Mouse (Mus musculus): ENCODE data around the gene Col8a2.

Gene Col8a2

GRCm38 (mm10) chr4:126260520-126261201 is 25.9 kb upstream of the Col8a2 start:
- peak; percentile 60 for DNase-seq (ENCODE audit: low read depth, low spot score)

DNA sequence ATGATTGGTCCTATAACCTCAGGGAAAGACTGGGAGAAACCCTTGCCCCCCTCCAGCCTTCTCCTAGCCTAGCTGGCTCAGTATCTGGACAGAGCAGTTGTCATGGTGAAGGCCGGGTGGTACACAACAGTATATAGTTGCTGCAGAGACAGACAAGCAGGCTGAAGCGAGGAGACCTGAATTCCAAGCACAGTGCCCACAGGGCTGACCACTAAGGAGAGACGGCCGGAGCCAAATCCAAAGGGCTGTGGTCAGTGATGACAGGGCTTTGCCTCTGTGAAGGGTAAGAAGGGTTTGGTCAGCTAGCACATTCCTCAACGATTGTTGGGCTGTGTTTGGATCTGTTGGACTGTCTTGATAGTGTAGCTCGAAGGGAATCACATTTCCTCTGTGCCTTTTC is 25.3 kb upstream of the Col8a2 start:
- DNase-seq (ENCODE audit: low read depth, low spot score) = no peak

DNA sequence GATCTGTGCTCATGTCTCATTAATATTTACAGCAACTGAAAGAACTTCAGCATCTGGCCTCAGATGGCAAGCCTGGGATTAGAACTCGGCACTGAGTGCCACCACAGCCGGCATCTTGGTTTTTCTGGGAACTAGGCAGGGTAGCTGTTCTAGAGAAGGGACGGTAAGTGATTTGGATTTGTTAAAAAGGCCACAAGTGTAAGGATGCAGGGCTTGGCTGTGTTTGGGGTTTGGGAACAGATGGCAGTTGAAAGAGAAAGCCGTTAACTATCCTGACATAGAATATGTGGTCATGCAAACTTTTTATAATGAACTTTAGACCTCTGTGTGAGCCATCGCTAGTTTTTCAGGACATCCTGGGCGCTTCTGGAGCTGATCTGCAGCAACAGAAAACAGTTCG is 24.9 kb upstream of the Col8a2 start:
- no peak for DNase-seq (ENCODE audit: low read depth, low spot score)

DNA sequence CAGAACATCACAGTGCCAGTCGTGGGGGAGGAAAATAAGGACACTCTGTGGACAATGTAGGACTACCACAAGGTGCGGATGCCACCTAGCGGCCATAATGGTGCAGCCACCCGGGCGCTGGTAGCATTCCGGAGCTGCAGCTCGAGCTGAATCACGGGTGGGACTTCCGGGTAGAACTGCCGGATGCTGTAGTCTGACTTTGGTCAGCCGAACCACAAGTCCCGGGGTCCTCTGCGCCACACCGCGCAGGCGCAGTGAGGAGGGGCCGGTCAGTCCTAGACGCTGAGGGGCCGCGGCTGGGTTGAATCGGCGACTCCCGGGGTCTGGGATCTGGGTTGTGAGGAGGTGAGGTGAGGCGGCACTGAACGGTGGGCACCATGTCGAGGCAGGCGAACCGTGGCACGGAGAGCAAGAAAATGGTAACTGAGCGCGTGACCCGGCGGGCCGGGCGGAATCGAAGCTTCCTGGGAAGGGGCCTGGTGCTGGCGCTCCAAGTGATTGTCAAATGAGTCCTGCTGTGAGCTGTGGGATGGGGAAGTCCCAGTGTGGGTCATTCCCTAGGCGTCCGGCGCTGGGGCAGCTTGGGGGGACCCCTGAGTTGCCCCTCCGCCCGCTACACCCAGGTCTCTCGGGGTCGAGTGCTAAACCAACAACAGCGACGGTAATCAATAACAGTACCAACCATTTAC is 24.3 kb upstream of the Col8a2 start, which contains the start of gene Trappc3:
Gene Trappc3, plus strand, starts transcription at position 207 of the 689 bp plus-strand sequence.
- DNase-seq (ENCODE audit: low read depth, low spot score) = peak; percentile 98

DNA sequence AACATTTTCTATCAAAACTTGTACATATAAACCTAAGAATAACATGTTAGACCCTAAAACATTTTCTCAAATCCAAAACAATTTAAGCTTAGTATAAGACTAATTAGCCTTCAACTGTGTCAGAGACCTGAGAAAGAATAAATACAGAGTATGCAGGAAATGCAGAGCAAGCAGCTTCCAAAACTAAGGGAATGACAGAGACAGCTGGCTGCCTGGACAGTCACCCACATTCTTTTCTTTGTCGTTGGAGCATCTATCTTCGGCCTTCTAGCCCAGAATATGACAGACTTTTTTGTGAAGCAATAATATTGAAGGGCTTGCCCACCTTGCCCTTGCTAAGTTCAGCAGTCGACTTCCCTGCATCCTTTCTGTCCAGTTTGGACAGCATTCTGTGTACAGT is 17.3 kb upstream of the Col8a2 start:
- no peak for DNase-seq (ENCODE audit: low read depth, low spot score)

GRCm38 (mm10) chr4:126273753-126274152 is 12.8 kb upstream of the Col8a2 start:
- DNase-seq (ENCODE audit: low read depth, low spot score) = no peak

DNA sequence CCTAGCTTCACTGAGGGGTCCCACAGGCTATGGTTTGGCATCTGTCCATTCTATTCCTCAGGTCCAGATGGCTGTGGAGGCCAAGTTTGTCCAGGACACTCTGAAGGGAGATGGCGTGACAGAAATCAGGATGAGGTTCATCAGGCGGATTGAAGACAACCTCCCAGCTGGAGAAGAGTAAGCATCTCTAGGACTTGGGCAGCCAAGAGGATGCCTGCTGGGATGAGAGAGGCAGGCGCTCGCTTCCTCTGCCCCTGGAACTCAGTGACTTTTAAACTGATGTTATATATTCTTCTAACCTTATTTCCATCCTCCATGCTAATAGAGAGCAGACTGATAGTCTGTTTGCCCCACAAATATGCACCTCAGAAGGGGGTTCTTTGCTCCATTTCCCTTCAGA is 11.5 kb upstream of the Col8a2 start:
- DNase-seq (ENCODE audit: low read depth, low spot score) = no peak

DNA sequence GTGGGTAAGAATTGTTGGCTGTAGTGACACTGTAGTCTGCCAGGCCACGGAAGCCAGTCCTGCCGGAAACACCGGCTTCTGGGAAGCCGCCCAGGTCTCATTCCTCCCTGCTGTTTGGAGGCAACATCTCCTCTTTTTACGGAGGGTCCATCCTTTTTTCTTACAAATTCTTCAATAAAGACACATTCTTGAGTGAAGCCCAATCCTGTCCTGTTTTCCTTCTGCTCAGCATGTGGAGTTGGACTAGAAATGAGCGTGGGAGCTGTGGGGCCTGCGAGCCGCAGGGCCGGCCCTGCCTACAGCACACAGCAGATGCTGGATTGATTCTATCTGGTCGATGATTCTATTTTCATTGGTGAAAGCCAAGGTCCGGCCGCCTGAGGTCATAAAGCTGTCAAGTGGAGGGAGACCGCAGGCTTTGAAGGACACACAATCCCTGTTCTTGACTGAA is 10.9 kb upstream of the Col8a2 start:
- no peak for DNase-seq (ENCODE audit: low read depth, low spot score)

DNA sequence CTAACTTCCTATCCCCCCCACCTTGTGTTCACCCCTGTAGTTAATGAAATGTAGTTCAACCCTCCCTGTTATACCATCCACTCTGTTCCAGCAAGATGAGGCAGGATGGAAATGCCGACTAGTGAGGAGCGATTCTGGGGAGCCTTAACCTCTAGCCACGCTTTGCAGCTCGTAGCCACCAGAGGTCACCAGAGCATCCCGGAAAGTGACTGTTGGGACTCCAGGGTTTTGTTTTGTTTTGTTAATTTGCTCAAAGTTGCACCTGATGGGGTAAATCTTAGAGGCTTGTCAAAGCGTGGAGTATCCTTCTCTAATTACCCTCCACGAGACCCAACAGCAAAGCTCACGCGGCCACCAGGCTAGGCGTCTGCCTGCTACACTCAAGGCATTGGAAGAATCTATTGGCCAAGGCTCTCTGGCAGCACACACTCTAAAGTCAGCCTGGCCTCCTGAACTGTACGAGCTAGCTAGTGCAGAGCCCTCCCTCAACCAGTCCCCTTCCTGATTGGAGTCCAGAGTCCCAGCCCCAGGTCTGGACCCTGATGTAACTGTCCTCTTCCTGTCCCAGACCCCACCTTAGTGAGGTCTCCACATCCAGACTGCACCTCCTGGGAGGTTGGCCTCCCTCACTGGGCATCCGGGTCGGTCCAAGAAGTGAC is 8.6 kb upstream of the Col8a2 start:
- peak; percentile 79 for DNase-seq (ENCODE audit: low read depth, low spot score)

GRCm38 (mm10) chr4:126278565-126278915 is 8.1 kb upstream of the Col8a2 start:
- DNase-seq (ENCODE audit: low read depth, low spot score) = no peak

DNA sequence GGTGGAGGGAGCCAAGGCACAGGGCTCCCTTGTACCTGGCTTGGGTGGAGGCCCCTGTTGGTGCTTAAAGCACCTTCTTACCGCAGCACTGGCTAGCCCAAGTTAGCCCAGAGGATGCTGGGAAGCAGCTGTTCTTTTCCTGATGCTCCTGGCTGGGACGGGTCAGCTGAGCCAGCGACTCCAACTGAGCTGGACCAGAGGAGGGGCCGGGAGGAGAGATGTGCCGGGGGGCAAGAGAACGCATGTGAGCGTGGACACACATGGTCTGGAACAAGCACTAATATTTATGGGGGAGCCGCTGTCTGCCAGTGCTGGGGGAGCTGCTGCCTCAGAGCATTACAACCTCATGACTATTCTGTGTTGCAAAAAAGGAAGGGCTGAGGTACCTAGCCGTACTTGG is 7.6 kb upstream of the Col8a2 start:
- no peak for DNase-seq (ENCODE audit: low read depth, low spot score)

DNA sequence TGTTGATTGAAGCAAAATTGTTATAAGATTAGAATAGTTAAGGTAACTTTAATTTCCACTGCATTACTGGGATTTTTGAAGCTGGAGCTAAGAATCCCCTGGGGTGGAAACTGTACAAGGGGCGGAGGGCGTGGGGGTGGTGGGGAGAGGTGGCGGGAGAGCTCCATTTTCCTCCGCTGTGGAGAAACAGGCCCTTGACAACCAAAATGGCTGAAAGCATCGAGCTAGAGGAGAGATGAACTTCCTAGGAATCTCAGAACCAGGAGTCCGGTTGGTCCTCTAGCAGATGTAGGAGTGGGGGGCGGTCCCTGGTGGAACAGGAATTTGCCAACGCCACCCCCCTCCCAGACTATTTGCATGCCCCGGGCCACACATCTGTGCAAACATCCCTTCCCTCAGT is 4.9 kb upstream of the Col8a2 start:
- no peak for DNase-seq (ENCODE audit: low read depth, low spot score)

DNA sequence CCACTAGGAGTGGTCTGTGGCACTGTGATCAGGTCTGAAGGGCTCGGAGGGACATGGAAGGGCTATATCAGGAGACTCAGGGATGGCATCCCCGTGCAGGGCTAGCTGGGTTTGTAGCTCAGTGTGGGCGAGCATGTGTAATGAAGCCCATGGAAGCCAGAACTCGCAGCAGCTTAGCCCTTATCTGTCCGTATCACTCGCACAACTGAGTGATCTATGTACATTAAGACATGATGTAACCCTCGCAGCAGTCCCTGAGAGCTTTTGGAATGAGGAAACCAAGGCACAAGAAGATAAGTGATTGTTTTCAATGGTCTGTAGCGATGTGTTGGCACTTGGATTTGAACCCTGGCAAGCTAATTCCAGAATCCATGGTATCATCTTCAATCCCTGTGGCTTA is 3.0 kb upstream of the Col8a2 start:
- no peak for DNase-seq (ENCODE audit: low read depth, low spot score)

DNA sequence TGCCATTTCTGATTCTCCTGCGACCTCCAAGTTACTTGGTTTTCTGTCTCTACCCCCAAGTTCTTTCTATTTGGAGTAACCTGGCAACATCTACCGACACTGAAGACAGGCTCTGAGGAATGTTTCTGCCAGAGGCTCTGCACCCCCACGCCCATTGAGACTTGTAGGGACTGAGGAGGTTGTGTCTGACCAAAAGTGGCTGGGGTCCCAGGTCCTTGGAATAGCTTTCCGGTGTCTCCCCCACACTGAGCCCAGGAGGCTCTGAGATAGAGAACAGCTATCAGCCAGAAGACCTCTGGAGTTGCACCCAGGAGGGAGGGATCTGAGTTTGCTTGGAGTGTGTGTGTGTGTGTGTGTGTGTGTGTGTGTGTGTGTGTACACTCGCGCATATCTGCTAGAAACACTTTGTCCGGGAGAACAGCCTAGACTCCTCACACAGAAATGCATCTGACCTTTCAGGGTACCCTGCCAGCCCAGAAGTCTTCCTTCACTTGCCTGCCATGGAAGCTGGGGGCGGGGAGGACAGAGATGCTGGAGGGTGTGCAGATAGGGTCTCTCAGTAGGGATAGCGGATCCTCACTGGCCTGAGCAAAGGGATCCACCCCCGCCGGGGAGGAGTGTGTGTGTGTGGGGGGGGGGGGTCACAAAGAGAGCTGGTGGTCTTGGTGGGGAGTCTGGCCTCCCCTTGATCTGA is 856 bp downstream of the Col8a2 start:
- DNase-seq (ENCODE audit: low read depth, low spot score) = no peak

- DNase-seq (ENCODE audit: low read depth, low spot score) = no peak
These were observed 1.6 kb downstream of the Col8a2 start for GRCm38 (mm10) chr4:126288085-126288666.

DNA sequence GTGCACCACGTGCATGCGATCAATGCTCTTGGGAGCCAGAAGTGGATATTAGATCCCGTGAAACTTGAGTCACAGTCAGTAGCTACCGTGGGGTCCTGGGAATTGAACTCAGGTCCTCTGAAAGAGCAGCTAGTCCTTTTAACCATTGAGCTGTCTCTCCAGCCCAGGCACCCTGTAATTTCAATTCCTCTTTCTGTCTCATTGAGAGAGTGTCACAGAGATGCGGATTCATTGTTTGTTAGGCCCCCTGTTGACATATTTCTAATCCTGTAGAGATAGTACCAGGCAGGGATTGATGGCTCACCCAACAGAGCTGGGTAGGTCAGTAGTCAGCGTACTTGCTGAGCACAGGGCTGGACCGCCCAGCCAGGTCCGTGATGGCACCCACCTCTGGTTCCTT is 3.7 kb downstream of the Col8a2 start:
- DNase-seq (ENCODE audit: low read depth, low spot score) = no peak

DNA sequence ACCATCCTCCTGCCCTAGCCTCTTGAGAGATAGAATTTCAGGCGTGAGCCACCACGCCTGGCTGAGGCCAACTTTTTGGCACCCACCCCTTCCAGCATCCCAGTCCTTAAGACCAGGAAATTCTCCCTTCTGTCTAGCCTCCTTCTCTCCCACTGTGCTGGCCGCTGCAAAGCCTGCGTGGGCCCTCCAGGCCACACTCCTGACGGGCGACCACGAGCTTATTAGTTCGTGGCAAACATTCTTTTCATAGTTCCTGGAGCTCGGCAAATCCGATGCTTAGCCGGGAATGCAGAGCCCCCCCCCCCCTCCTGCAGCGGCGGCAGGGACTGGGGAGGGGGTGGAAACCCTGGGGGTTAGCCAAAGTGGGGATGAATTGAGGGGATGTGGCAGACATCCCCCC is 4.6 kb downstream of the Col8a2 start:
- no peak for DNase-seq (ENCODE audit: low read depth, low spot score)

- no peak for DNase-seq (ENCODE audit: low read depth, low spot score)
These were observed 8.6 kb downstream of the Col8a2 start for GRCm38 (mm10) chr4:126295152-126295551.

GRCm38 (mm10) chr4:126295937-126296336 is 9.3 kb downstream of the Col8a2 start:
- DNase-seq (ENCODE audit: low read depth, low spot score) = no peak

DNA sequence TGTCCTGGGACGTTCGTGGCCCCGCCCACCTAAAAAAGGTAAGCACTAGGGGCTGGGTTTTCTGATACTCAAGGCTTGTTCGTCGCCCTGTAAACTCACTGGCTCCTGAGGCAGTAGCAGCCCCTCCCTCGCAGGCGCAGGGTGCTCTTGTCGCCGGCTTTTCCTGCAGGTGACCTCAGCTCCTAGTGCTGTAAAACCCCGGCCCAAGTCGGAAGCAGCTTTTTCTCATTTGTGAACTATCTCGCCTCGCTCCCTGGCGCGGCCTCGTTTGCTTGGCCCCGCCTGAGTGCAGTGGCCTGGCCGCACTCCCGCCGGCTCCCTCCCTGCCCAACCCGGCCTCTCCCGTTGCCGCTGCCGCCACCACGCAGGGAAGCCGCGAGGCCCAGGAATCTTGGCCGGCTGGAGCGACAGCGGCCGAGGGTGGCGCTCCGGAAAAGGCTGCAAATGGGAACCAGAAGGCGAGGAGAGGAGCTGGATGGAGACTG is 10.1 kb downstream of the Col8a2 start:
- DNase-seq (ENCODE audit: low read depth, low spot score) = peak; percentile 50

- DNase-seq (ENCODE audit: low read depth, low spot score) = peak; percentile 47
These were observed 14.5 kb downstream of the Col8a2 start for GRCm38 (mm10) chr4:126300916-126301583.

Data from CD4-positive, CD25-positive, alpha-beta regulatory T cell, adult 2 months (primary cell).